Mouse (Mus musculus) G1E (cell line): ENCODE measurements around the gene Creb5.

ENCODE experiments used
- CTCF ChIP-seq: IDR thresholded peaks from 2 replicates; pipeline ENCODE4 v1.5.1; 2012; ENCODE audit warnings: low read depth, low read length, inconsistent platforms, mixed read lengths
- GATA1 ChIP-seq: IDR thresholded peaks from 2 replicates; pipeline ENCODE4 v1.6.1; 2012; ENCODE audit warnings: borderline replicate concordance, low read length, inconsistent platforms, mixed read lengths
- TAL1 ChIP-seq: conservative IDR thresholded peaks from 2 replicates; pipeline ENCODE4 v1.6.1; 2012; ENCODE audit warnings: low read depth, low read length, inconsistent platforms, mixed read lengths

- TF ChIP-seq CTCF: no peak
- TF ChIP-seq TAL1: no peak
- no peak for TF ChIP-seq GATA1
Measured at GRCm38 (mm10) chr6:53526460-53526859, 239.4 kb downstream of the Creb5 start.
